Mouse (Mus musculus) intestine, embryonic 16.5 days (tissue): ENCODE measurements around the gene Insm2. TPM values are rescaled to one million over a fixed set of nuclear protein-coding genes. Genes with fewer than 3 reads are reported as not detected.

ENCODE experiments used
- ATAC-seq: fragments of 200-750 bp; cut with Nextera tagmentation; 2 replicates; pipeline ENCODE4 v1.8.0; 2017; ENCODE audit warnings: moderate TSS enrichment, moderate library complexity
- H3K27ac ChIP-seq: fragments of 300-500 bp; sonication (generic); 2 replicates; pipeline ENCODE4 v1.5.1; 2014; ENCODE audit warnings: mild to moderate bottlenecking, low read length
- H3K27me3 ChIP-seq: fragments of 300-500 bp; sonication (generic); replicated peaks from 2 replicates; pipeline ENCODE4 v1.6.1; 2014; ENCODE audit warnings: low read length, control low read depth, mixed read lengths; ENCODE audit not compliant: control insufficient read depth, insufficient read depth
- H3K36me3 ChIP-seq: fragments of 300-500 bp; sonication (generic); 2 replicates; pipeline ENCODE4 v1.6.1; 2014; ENCODE audit warnings: low read length, control low read depth; ENCODE audit not compliant: control insufficient read depth, insufficient read depth
- H3K4me1 ChIP-seq: fragments of 300-500 bp; sonication (generic); 2 replicates; pipeline ENCODE4 v1.6.1; 2014; ENCODE audit warnings: low read length, control low read depth, mixed read lengths; ENCODE audit not compliant: control insufficient read depth, insufficient read depth
- H3K4me2 ChIP-seq: fragments of 300-500 bp; sonication (generic); 2 replicates; pipeline ENCODE4 v1.6.1; 2014; ENCODE audit warnings: low read depth, low read length, control low read depth
- H3K4me3 ChIP-seq: fragments of 300-500 bp; sonication (generic); 2 replicates; pipeline ENCODE4 v1.5.1; 2014; ENCODE audit warnings: mild to moderate bottlenecking, low read length
- H3K9ac ChIP-seq: fragments of 300-500 bp; sonication (generic); 2 replicates; pipeline ENCODE4 v1.6.1; 2014; ENCODE audit warnings: low read depth, low read length
- H3K9me3 ChIP-seq: fragments of 300-500 bp; sonication (generic); 2 replicates; pipeline ENCODE4 v1.6.1; 2016; ENCODE audit warnings: low read length, control low read depth; ENCODE audit not compliant: control insufficient read depth
- WGBS: fragments of 180-500 bp; shearing (Covaris S2); extraction: QIAGEN DNeasy Blood & Tissue Kit; methylation state at CpG from one replicate; pipeline ENCODE4 v1.1.7; 2014; 5-methylcytosine and 5-hydroxymethylcytosine counted together
- polyA plus RNA-seq: library from polyadenylated mRNA; unstranded; fragments of >200 nt; fragmentation: Nextera tagmentation; extraction: Ambion mirVana; gene quantifications from 2 replicates; pipeline ENCODE4 v1.2.1, GENCODE M21; 2015

The Insm2 gene
- polyA plus RNA-seq, 1 experiment from 2014 or later = 0.11 TPM

DNA sequence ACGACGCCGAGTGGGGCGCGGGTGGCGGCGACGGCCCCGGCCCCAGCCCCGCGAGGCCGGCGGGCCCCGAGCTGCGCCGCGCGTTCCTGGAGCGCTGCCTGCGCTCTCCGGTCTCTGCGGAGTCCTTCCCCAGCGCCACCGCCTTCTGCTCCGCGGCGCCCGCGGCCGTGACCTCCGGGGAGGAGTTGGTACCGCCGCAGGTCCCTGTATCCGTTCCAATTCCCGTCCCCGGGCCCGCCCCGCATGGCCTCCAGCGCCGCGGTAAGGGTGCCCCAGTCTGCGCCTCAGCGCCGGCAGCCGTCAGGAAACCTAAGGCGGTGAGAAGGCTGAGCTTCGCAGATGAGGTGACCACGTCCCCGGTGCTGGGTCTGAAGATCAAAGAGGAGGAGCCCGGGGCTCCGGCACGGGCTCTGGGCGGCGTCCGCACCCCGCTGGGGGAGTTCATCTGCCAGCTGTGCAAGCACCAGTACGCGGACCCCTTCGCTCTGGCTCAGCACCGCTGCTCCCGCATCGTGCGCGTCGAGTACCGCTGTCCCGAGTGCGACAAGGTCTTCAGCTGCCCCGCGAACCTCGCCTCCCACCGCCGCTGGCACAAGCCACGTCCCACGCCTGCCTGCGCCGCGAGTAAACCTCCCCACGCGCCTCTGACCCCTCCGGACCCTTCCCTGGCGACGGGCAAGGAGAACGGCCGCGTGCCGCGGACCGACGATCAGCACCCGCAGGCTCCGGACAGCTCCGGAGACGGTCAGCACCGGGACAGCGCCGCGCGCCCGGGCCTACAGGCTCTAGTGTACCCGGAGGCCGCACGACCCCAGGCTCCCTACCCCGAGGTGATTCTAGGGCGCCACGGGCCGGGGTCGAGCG lies 644 bp downstream of the Insm2 start:
- whole genome bisulfite sequencing = 1% methylated on average over 90 of the region's 109 CpGs

DNA sequence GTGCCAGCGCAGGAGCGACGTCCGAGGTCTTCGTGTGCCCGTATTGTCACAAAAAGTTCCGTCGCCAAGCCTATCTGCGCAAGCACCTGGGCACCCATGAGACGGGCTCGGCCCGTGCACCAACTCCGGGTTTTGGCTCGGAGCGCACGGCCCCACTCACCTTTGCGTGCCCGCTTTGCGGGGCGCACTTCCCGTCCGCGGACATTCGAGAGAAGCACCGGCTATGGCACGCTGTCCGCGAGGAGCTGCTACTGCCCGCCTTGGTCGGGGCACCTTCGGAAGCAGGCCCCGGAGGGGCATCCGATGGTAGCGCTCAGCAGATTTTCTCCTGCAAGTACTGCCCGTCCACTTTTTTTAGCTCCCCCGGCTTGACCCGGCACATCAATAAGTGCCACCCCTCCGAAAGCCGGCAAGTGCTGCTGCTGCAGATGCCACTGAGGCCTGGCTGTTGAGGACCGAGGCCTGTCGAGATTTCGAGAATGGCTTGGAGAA lies 1.3 kb downstream of the Insm2 start:
- Histone ChIP-seq H3K27me3 (peaks cover 35% of the 10 kb centered on the region), H3K4me3 (0 out of 2 replicates have a peak overlapping the region, but pooled peaks have one; percentile 9), H3K4me1 (peaks cover 17% of the 10 kb centered on the region), H3K9ac (no peak overlapping the region), H3K9me3 (no peaks in the 10 kb centered on the region), H3K36me3 (no peaks in the 10 kb centered on the region), H3K27ac (no peak overlapping the region), H3K4me2 (peak overlapping the region; percentile 93)
- ATAC-seq = no peak; the same call in 1 of the 2 replicates
- 4% methylated on average over 42 of the region's 42 CpGs for WGBS

More for the DNA sequence above, 644 bp downstream of the Insm2 start:
- Histone ChIP-seq H3K36me3 (no peaks in the 10 kb centered on the region), H3K27me3 (peaks cover 35% of the 10 kb centered on the region), H3K4me1 (peaks cover 17% of the 10 kb centered on the region), H3K4me3 (peak overlapping the region; percentile 53), H3K27ac (no peak overlapping the region), H3K9ac (no peak overlapping the region), H3K4me2 (peak overlapping the region; percentile 93), H3K9me3 (no peaks in the 10 kb centered on the region)
- ATAC-seq = peak; percentile 90

DNA sequence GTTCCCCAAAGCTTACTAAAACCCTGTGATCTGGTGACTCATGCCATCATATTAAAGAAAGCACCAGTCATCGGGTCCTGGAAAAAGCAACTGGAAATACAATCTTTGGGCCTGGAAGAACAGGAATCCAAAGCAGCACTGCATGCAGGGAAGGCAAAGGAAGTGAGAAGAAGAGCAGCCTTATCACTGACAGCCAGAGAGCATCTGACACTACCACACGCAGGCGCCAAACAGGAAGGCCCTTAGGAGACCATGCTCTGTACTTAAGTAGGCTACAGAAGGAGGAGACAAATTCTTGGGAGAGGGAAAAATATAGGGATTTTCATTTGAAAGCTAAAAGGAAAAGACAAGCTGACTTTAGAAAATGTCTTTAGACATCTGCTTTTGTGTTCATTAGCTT lies 5.2 kb downstream of the Insm2 start:
- Histone ChIP-seq H3K27me3 (peaks cover 17% of the 10 kb centered on the region), H3K4me2 (no peak overlapping the region), H3K36me3 (no peaks in the 10 kb centered on the region), H3K9ac (no peak overlapping the region), H3K9me3 (no peaks in the 10 kb centered on the region), H3K4me1 (peaks cover 11% of the 10 kb centered on the region), H3K4me3 (no peak overlapping the region), H3K27ac (no peak overlapping the region)
- no peak for ATAC-seq
- WGBS = 67% methylated on average over 3 of the region's 3 CpGs

DNA sequence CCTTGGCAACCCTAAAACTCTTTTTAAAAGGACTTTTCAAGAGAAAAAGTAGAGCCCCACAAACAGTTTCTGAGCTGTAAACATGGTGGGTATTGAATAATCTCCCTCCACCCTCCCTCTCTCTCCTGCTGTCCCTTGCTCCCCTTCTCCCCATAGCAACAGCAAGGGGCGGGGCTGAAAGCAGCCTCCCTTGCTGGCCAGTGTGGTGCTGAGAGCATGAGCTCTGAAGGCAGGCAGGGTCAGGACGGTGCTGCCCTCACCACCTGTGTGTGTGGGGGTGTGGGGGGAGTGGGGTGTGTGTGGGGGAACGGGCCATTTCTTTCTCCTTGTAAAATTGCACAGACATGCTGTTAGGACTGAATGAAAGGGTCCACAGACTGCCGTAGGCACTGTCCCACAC lies 8.7 kb downstream of the Insm2 start:
- H3K36me3 ChIP-seq = no peaks in the 10 kb centered on the region
- H3K9ac ChIP-seq = no peak overlapping the region
- H3K4me3 ChIP-seq = no peak overlapping the region
- no peaks in the 10 kb centered on the region for H3K9me3 ChIP-seq
- H3K4me2 ChIP-seq = no peak overlapping the region
- H3K4me1 ChIP-seq = no peaks in the 10 kb centered on the region
- WGBS = 40% methylated on average over 4 of the region's 4 CpGs
- no peaks in the 10 kb centered on the region for H3K27me3 ChIP-seq
- no peak for ATAC-seq
- no peak overlapping the region for H3K27ac ChIP-seq

DNA sequence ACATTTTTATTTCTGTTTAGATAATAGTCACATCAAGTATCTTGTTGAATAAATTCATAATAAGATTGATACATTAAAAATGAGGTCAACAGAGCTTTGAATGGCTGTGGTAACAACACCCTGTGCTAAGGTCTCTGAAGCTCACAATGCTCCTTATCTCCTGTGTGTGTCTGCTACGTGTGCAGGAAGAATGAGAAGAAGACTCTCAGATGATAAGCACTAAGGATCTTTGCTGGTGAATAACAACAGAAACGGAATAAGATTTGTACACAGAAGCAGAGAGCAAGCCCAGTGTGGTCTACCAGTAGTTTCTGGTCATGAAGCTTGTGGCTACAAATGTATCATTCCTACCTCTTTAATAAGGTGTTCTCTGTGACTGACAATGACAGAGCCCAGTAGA lies 11.6 kb downstream of the Insm2 start:
- H3K36me3 ChIP-seq = no peaks in the 10 kb centered on the region
- ATAC-seq = no peak
- H3K27me3 ChIP-seq = no peaks in the 10 kb centered on the region
- H3K9me3 ChIP-seq = no peaks in the 10 kb centered on the region
- H3K4me2 ChIP-seq = no peak overlapping the region
- H3K4me3 ChIP-seq = no peak overlapping the region
- no peak overlapping the region for H3K9ac ChIP-seq
- 59% methylated on average over 2 of the region's 2 CpGs for WGBS
- H3K27ac ChIP-seq = no peak overlapping the region
- H3K4me1 ChIP-seq = no peaks in the 10 kb centered on the region

DNA sequence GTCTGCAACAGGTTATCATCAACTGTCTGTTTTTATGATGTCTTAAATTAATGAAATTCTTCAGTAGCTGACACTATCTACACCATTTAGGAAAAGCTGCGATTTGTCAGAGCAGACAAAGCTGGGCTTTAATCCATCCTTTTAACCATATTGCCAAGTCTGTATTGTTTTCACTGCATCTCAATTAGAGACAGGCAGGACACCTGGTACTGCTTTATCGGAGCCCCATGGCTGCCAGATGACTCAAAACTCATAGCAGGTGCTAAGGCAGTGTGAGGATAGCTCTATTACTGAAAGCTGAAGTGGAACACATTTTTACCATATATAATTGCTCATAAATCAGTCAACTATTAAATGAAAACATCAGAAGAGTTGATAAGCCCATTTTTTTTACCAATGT lies 21.1 kb downstream of the Insm2 start:
- no peaks in the 10 kb centered on the region for H3K4me1 ChIP-seq
- ATAC-seq = no peak
- H3K27me3 ChIP-seq = no peaks in the 10 kb centered on the region
- H3K36me3 ChIP-seq = no peaks in the 10 kb centered on the region
- H3K9ac ChIP-seq = no peak overlapping the region
- H3K27ac ChIP-seq = no peak overlapping the region
- no peak overlapping the region for H3K4me2 ChIP-seq
- no peaks in the 10 kb centered on the region for H3K9me3 ChIP-seq
- H3K4me3 ChIP-seq = no peak overlapping the region
- 81% methylated on average over 2 of the region's 2 CpGs for WGBS

DNA sequence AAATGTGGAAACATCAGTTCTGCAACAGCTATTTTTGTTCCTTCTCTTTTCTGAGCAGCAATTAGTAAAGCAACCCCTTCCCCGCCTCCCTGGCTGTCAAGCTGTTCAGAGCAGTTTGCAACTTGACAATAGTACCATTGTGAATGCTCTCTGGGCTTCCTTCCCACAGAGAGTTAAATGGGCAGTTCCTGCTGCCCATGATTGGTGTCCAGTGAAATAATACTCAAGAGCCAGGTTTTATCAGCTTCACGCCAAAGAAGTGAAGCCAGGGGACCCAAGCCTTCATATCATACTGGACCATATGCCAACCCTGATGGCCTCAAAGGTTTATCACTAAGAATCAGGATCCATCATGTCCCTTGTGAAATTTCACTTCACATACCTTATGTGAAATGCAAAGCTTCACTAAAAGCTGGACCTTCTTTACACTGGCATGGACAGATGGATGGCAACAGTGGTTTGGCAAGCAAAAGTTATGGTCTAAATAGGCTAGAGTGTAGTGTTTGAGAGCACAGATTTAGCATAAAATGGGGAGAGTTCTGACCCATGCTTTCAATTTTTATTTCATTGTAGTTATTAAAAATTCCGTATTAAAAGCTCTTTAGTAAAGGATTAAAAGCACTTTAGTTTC lies 23.5 kb downstream of the Insm2 start:
- Histone ChIP-seq H3K4me2 (no peak overlapping the region), H3K36me3 (no peaks in the 10 kb centered on the region), H3K9me3 (no peaks in the 10 kb centered on the region), H3K27ac (no peak overlapping the region), H3K27me3 (no peaks in the 10 kb centered on the region), H3K9ac (no peak overlapping the region), H3K4me3 (no peak overlapping the region), H3K4me1 (no peaks in the 10 kb centered on the region)
- 67% methylated on average over 3 of the region's 3 CpGs for WGBS
- no peak for ATAC-seq

DNA sequence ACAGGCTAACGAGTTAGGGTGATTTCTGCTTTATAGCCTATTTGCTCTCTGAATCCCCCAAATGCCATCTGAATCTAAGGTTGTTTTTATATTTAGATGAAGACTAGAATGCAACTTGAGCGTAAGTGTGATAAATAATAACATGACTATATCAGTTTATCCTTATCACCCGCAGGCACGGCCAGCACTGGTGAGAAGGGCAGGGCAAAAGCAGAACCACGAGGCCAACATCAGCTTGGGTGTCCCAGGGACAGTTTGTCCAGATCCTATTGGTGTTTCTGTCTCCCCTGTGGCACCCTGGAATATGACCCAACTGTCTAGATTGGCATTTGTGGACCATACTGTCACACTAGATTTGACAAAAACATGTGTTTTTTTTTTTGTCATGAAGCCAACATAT lies 24.0 kb downstream of the Insm2 start:
- Histone ChIP-seq H3K27me3 (no peaks in the 10 kb centered on the region), H3K9me3 (no peaks in the 10 kb centered on the region), H3K9ac (no peak overlapping the region), H3K27ac (no peak overlapping the region), H3K36me3 (no peaks in the 10 kb centered on the region), H3K4me3 (no peak overlapping the region), H3K4me1 (no peaks in the 10 kb centered on the region), H3K4me2 (no peak overlapping the region)
- ATAC-seq = no peak
- 81% methylated on average over 5 of the region's 5 CpGs for WGBS

DNA sequence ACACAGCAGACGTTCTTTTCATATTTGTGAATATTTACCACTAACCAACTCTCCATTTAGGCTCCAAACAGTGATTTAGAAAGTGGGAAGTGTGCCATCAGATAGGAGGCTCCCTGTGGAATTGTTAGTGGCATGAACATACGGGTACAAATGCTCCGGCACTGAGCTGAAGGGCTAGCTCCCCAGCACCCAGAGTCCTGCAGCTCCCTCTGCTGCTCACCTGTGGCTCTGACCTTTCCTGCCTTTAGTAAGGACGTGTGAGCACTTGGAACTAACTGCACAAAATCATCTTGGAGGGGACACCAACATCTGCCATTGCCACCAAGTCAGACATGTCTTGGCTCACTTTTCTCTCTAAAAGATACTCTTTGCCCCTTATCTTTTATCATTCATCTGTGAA lies 27.5 kb downstream of the Insm2 start:
- Histone ChIP-seq H3K9me3 (no peaks in the 10 kb centered on the region), H3K4me2 (no peak overlapping the region), H3K4me1 (no peaks in the 10 kb centered on the region), H3K9ac (no peak overlapping the region), H3K4me3 (no peak overlapping the region), H3K27me3 (no peaks in the 10 kb centered on the region), H3K27ac (no peak overlapping the region), H3K36me3 (no peaks in the 10 kb centered on the region)
- 43% methylated on average over 4 of the region's 4 CpGs for WGBS
- ATAC-seq = no peak
